Mouse (Mus musculus): Measurements from ENCODE around the gene Gm11639.

- no peak for TF ChIP-seq POLR2A (IDR thresholded peaks at IDR 0.05; ENCODE audit: extremely low read depth, insufficient read depth, low read length)
- peak; percentile 33; the same call in 1 of the 2 replicates for TF ChIP-seq CTCF (IDR thresholded peaks at IDR 0.05; ENCODE audit: extremely low read depth, insufficient read depth, low read length)
Measured at GRCm38 (mm10) chr11:104648571-104648970, 36.9 kb upstream of the Gm11639 start.

Measured in cortical plate, adult 2 months (tissue).